Mouse (Mus musculus): ENCODE data around the gene AL732309.1.

- TF ChIP-seq CTCF (IDR thresholded peaks at IDR 0.05; ENCODE audit: low read depth, low read length) (no peak), POLR2A (IDR thresholded peaks at IDR 0.05; ENCODE audit: extremely low read depth, insufficient read depth, low read length) (no peak)
Measured at GRCm38 (mm10) chr2:25236614-25237013, 10.0 kb downstream of the AL732309.1 start, which contains the start of gene Rnf224.
